Mouse (Mus musculus) intestine, embryonic 15.5 days (tissue): ENCODE measurements around the gene Brca2. TPM values are rescaled to one million over a fixed set of nuclear protein-coding genes. Genes with fewer than 3 reads are reported as not detected.

Source experiments
- ATAC-seq: fragments of 200-750 bp; cut with Nextera tagmentation; 2 replicates; pipeline ENCODE4 v1.8.0; 2017; ENCODE audit warnings: moderate TSS enrichment, moderate library complexity
- H3K27ac ChIP-seq: fragments of 300-500 bp; sonication (generic); 2 replicates; pipeline ENCODE4 v1.5.1; 2015; ENCODE audit warnings: mild to moderate bottlenecking, inconsistent platforms
- H3K27me3 ChIP-seq: fragments of 300-500 bp; sonication (generic); replicated peaks from 2 replicates; pipeline ENCODE4 v1.6.1; 2015; ENCODE audit warnings: inconsistent platforms
- H3K36me3 ChIP-seq: fragments of 300-500 bp; sonication (generic); 2 replicates; pipeline ENCODE4 v1.6.1; 2015; ENCODE audit warnings: inconsistent platforms
- H3K4me1 ChIP-seq: fragments of 300-500 bp; sonication (generic); replicated peaks from 2 replicates; pipeline ENCODE4 v1.6.1; 2015; ENCODE audit warnings: inconsistent platforms
- H3K4me2 ChIP-seq: fragments of 300-500 bp; sonication (generic); replicated peaks from 2 replicates; pipeline ENCODE4 v1.6.1; 2015; ENCODE audit warnings: mild to moderate bottlenecking, inconsistent platforms
- H3K4me3 ChIP-seq: fragments of 300-500 bp; sonication (generic); replicated peaks from 2 replicates; pipeline ENCODE4 v1.5.1; 2015; ENCODE audit warnings: inconsistent platforms
- H3K9ac ChIP-seq: fragments of 300-500 bp; sonication (generic); 2 replicates; pipeline ENCODE4 v1.6.1; 2015; ENCODE audit warnings: inconsistent platforms
- H3K9me3 ChIP-seq: fragments of 300-500 bp; sonication (generic); 2 replicates; pipeline ENCODE4 v1.6.1; 2016; ENCODE audit warnings: inconsistent platforms
- WGBS: fragments of 180-500 bp; shearing (Covaris S2); methylation state at CpG from one replicate; pipeline ENCODE4 v1.1.7; 2015; 5-methylcytosine and 5-hydroxymethylcytosine counted together
- polyA plus RNA-seq: library from polyadenylated mRNA; unstranded; fragments of >200 nt; fragmentation: Nextera tagmentation; extraction: Ambion mirVana; gene quantifications from 2 replicates; pipeline ENCODE4 v1.2.1, GENCODE M21; 2015

The Brca2 gene
- polyA plus RNA-seq, 1 experiment from 2014 or later, result 20.0 TPM

DNA sequence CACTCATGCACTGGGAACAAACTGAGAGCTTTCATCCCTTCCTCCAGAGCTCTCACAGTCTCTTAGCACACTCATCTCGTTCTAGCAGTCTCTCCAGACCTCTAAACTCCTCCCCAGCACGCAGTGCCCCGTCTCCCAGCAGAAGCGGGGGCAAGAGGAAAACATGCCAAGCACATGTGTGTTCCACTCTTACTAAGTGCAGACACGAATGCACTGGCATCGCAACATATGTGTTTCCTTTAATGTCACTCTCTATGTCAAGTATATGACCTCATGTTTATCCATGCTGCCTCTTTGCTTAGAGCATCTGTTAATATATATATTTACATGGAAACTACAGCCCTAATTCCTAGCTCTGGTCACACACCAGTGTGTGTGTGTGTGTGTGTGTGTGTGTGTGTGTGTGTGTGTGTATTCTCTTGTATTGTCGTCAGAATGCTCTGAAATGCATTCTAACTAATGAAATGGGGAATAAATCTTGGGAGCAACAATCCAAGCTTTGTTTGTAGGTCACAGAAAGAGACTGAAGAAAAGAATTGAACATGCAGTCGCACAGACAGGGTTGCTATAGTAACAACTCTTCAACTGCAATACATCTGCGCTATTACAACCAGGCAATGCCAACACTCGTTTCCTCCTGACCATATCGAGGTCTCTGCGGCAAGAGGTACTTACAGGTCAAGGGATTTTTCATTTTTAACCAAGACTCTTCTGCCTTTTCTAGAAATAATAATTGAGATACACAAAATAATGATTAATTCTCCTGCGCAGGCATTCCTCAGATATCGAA, 79.2 kb downstream of the Brca2 start:
- WGBS, result 75% methylated on average over 14 of the region's 14 CpGs
- no peaks in the 10 kb centered on the region for H3K27me3 ChIP-seq
- H3K4me2 ChIP-seq, result no peak overlapping the region
- no peak overlapping the region for H3K9ac ChIP-seq
- no peak overlapping the region for H3K4me3 ChIP-seq
- no peak for ATAC-seq
- H3K36me3 ChIP-seq, result no peaks in the 10 kb centered on the region
- H3K27ac ChIP-seq, result no peak overlapping the region
- H3K9me3 ChIP-seq, result no peaks in the 10 kb centered on the region
- H3K4me1 ChIP-seq, result 0 out of 2 replicates have a peak, but pooled peaks cover 7% of the 10 kb centered on the region

GRCm38 (mm10) chr5:150606131-150606530, 83.7 kb downstream of the Brca2 start:
- no peak for ATAC-seq
- H3K9me3 ChIP-seq, result no peaks in the 10 kb centered on the region
- no peak overlapping the region for H3K9ac ChIP-seq
- no peaks in the 10 kb centered on the region for H3K4me1 ChIP-seq
- H3K27me3 ChIP-seq, result no peaks in the 10 kb centered on the region
- H3K4me3 ChIP-seq, result no peak overlapping the region
- no peak overlapping the region for H3K27ac ChIP-seq
- H3K36me3 ChIP-seq, result no peaks in the 10 kb centered on the region
- H3K4me2 ChIP-seq, result no peak overlapping the region
- 96% methylated on average over 6 of the region's 6 CpGs for WGBS

DNA sequence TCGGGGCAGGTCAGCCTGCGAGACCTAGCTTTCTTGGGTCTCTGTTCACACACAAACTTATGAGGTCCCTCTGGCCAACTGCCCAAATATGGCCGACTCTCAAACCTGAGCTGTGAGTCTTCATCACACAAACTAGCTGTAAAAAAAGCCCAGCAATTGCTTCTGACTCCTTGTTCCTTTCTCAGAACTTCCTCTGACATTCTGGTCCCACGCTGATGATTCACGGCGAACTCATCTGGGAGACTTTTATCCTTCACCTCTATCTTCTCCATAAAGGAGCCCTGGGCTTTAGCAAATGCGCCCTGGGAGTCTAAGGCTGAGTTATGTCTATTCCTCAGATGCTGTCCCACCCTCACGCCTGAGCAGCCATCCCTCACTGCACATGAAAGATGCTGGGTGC, 85.2 kb downstream of the Brca2 start:
- no peak overlapping the region for H3K27ac ChIP-seq
- no peaks in the 10 kb centered on the region for H3K9me3 ChIP-seq
- no peaks in the 10 kb centered on the region for H3K27me3 ChIP-seq
- no peaks in the 10 kb centered on the region for H3K36me3 ChIP-seq
- no peak for ATAC-seq
- H3K4me1 ChIP-seq, result no peaks in the 10 kb centered on the region
- H3K9ac ChIP-seq, result no peak overlapping the region
- 88% methylated on average over 8 of the region's 8 CpGs for WGBS
- no peak overlapping the region for H3K4me3 ChIP-seq
- H3K4me2 ChIP-seq, result no peak overlapping the region

- no peak for ATAC-seq
- Histone ChIP-seq H3K9me3 (no peaks in the 10 kb centered on the region), H3K4me3 (no peak overlapping the region), H3K4me1 (no peaks in the 10 kb centered on the region), H3K27ac (no peak overlapping the region), H3K27me3 (no peaks in the 10 kb centered on the region), H3K36me3 (no peaks in the 10 kb centered on the region), H3K9ac (no peak overlapping the region), H3K4me2 (no peak overlapping the region)
- 64% methylated on average over 1 of the region's 1 CpGs for WGBS
These were observed 88.7 kb downstream of the Brca2 start for GRCm38 (mm10) chr5:150611136-150611535.

DNA sequence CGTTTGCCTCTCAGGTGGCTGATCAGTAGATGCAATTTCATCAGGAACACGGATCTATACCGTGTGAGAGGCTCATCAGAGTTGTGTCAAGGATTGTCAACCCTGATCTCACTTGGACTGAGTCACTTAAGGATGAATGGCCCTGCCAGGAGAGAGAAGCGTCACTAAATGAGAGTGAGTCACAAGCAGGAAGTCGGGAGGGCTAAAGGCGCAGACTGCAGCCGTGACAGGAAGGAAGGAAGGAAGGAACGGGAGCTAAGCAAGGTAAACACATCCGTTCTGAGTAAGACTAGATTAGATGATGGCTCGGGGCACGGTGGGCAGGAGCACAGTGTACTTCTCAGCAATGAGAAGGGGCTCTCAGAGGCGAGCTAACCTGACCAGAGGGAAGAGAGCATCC, 89.3 kb downstream of the Brca2 start:
- no peaks in the 10 kb centered on the region for H3K4me1 ChIP-seq
- H3K4me3 ChIP-seq, result no peak overlapping the region
- no peak overlapping the region for H3K4me2 ChIP-seq
- peak; percentile 53 for ATAC-seq
- H3K27ac ChIP-seq, result no peak overlapping the region
- H3K9ac ChIP-seq, result no peak overlapping the region
- WGBS, result 43% methylated on average over 12 of the region's 12 CpGs
- no peaks in the 10 kb centered on the region for H3K36me3 ChIP-seq
- no peaks in the 10 kb centered on the region for H3K27me3 ChIP-seq
- no peaks in the 10 kb centered on the region for H3K9me3 ChIP-seq

DNA sequence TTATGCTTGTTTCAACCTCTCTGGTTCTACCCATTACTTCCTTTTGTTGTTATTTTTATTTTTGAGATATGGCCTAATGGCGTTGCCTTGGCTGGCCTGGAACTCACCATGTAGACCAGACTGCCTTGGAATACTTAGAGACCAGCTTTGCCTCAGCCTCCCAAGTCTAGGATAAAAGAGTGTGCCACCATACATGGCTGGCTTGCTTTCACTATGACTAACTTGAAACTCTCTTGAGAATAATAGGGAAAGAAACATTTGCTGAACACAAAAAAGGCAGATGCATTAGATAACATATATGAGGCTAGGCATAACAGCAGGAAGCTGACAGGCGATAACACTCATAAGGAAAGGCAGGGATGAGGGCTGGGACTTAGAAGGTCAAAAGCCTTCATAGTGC, 91.6 kb downstream of the Brca2 start:
- H3K4me3 ChIP-seq, result no peak overlapping the region
- WGBS, result 87% methylated on average over 2 of the region's 2 CpGs
- no peaks in the 10 kb centered on the region for H3K9me3 ChIP-seq
- H3K4me1 ChIP-seq, result no peaks in the 10 kb centered on the region
- no peak overlapping the region for H3K9ac ChIP-seq
- no peak overlapping the region for H3K27ac ChIP-seq
- no peak for ATAC-seq
- H3K27me3 ChIP-seq, result no peaks in the 10 kb centered on the region
- no peaks in the 10 kb centered on the region for H3K36me3 ChIP-seq
- H3K4me2 ChIP-seq, result no peak overlapping the region

DNA sequence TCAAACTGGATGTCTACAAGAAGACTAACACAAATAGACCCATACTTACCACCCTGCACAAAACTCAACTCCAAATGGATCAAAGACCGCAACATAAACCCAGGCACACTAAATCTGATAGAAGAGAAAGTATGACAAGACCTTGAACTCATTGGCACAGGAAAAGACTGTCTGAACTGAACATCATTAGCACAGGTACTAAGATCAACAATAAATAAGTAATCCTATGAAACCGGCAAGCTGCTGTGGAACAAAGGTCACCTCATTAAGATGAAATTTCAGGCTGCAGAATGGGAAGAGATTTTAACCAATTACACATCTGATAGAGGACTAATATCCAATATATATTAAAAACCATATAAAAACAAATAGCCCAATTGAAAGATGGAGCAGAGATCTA, 93.8 kb downstream of the Brca2 start:
- Histone ChIP-seq H3K27me3 (no peaks in the 10 kb centered on the region), H3K4me1 (no peaks in the 10 kb centered on the region), H3K9ac (no peak overlapping the region), H3K4me2 (no peak overlapping the region), H3K27ac (no peak overlapping the region), H3K9me3 (no peaks in the 10 kb centered on the region), H3K36me3 (no peaks in the 10 kb centered on the region), H3K4me3 (no peak overlapping the region)
- 79% methylated on average over 2 of the region's 2 CpGs for WGBS
- no peak for ATAC-seq

DNA sequence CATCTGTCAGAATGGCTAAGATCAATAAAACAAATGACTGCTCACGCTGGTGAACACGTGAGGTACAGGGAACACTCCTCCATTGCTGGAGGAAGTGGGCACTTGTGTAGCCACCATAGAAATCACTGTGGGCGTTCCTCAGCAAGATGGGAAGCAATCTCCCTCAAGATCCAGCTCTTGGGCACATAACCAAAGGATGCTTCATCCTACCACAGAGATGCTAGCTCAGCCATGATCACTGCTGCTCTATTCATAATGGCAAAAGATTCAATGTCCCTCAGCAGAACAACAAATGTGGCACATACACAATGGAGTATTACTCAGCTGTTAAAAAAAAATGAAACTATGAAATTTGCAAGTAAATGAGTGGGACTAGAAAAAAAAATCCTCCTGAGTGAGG, 94.3 kb downstream of the Brca2 start:
- Histone ChIP-seq H3K4me1 (no peaks in the 10 kb centered on the region), H3K27me3 (no peaks in the 10 kb centered on the region), H3K36me3 (no peaks in the 10 kb centered on the region), H3K9ac (no peak overlapping the region), H3K4me2 (no peak overlapping the region), H3K9me3 (no peaks in the 10 kb centered on the region), H3K4me3 (no peak overlapping the region), H3K27ac (no peak overlapping the region)
- ATAC-seq, result no peak
- WGBS, result 65% methylated on average over 3 of the region's 3 CpGs

GRCm38 (mm10) chr5:150618599-150619355, 96.3 kb downstream of the Brca2 start:
- no peak overlapping the region for H3K4me3 ChIP-seq
- H3K9ac ChIP-seq, result no peak overlapping the region
- H3K9me3 ChIP-seq, result no peaks in the 10 kb centered on the region
- no peak for ATAC-seq
- no peak overlapping the region for H3K27ac ChIP-seq
- WGBS, result 88% methylated on average over 10 of the region's 10 CpGs
- no peak overlapping the region for H3K4me2 ChIP-seq
- H3K4me1 ChIP-seq, result no peaks in the 10 kb centered on the region
- H3K36me3 ChIP-seq, result no peaks in the 10 kb centered on the region
- no peaks in the 10 kb centered on the region for H3K27me3 ChIP-seq

Other genes starting within 250 kb of the Brca2 start
- gene Zar1l, start 4.5 kb upstream of the Brca2 start, polyA plus RNA-seq, result not detected in 2 replicates
- 4.6 and 4.9 TPM in 2 replicates for gene N4bp2l1, start 74.6 kb downstream of the Brca2 start, polyA plus RNA-seq
- 34.4 and 38.3 TPM in 2 replicates for gene N4bp2l2, start 143.6 kb downstream of the Brca2 start, polyA plus RNA-seq
- 22.2 and 25.3 TPM in 2 replicates for gene Pds5b, start 151.1 kb downstream of the Brca2 start, polyA plus RNA-seq